In genomic region chr17:12204246-12204645, GRCm38 (mm10) we compare ENCODE assay signal across 10 mouse cellular contexts.
DNase-seq lines count a peak whose midpoint lies in the region; ATAC-seq and TF ChIP-seq lines count a peak whose summit lies in the region.
"Had no signal": no experiment of that assay in that cellular context is flagged by ENCODE, and none has a peak within 500 bp of the region (broad histone marks: within the 10 kb centered on the region; RNA-seq: fewer than 3 reads in every experiment).

No protein-coding gene starts in this region.

- no peak for TF ChIP-seq POLR2A in ES-Bruce4 (IDR thresholded peaks at IDR 0.05; ENCODE audit: insufficient read depth, low read length)

- no peak overlapping the region for H3K9ac ChIP-seq in hindbrain, embryonic 12.5 days
- H3K9ac ChIP-seq in hindbrain, postnatal 0 days (replicated peaks; ENCODE audit: low read length): no peak overlapping the region
- H3K9ac ChIP-seq in ES-Bruce4 (ENCODE audit: low read depth, poor library complexity, severe bottlenecking): no peak overlapping the region
- H3K9ac ChIP-seq in liver, embryonic 12.5 days: peak overlapping the region; percentile 84

- no peak for TF ChIP-seq CTCF in hindbrain, postnatal 0 days (IDR thresholded peaks at IDR 0.05; ENCODE audit: low read depth)
- no peak for TF ChIP-seq CTCF in ES-Bruce4 (IDR thresholded peaks at IDR 0.05; ENCODE audit: low read depth, low read length)

- no peak for ATAC-seq in hindbrain, embryonic 12.5 days (ENCODE audit: low FRiP score)
- no peak for ATAC-seq in hindbrain, postnatal 0 days
- no peak for ATAC-seq in liver, embryonic 12.5 days

- DNase-seq in hindbrain, postnatal 0 days (ENCODE audit: low spot score): no peak
- peak; percentile 66 for DNase-seq in c-Kit-negative CD71-positive TER-119-positive erythroid progenitor cells, embryonic 14.5 days (ENCODE audit: low read depth, low spot score)
- DNase-seq in urinary bladder, postnatal 4 days (ENCODE audit: low spot score in 2 of 2): no peak
- DNase-seq in ovary, postnatal 14 days (ENCODE audit: low spot score): no peak
- DNase-seq: adrenal gland, postnatal 10 days; kidney, adult 9 months had no signal

- TF ChIP-seq EP300 in ES-Bruce4 (IDR thresholded peaks at IDR 0.05; ENCODE audit: insufficient read depth, low read depth, low read length): no peak

- no peaks in the 10 kb centered on the region for H3K9me3 ChIP-seq in hindbrain, embryonic 12.5 days (replicated peaks)
- no peaks in the 10 kb centered on the region for H3K9me3 ChIP-seq in hindbrain, postnatal 0 days (ENCODE audit: low read length)
- H3K9me3 ChIP-seq in ES-Bruce4 (replicated peaks; ENCODE audit: control insufficient read depth, insufficient read depth, low read length, poor library complexity, severe bottlenecking): no peaks in the 10 kb centered on the region
- H3K9me3 ChIP-seq in liver, embryonic 12.5 days (replicated peaks): no peaks in the 10 kb centered on the region

- peaks cover 51% of the 10 kb centered on the region for H3K4me1 ChIP-seq in hindbrain, embryonic 12.5 days
- peaks cover 33% of the 10 kb centered on the region for H3K4me1 ChIP-seq in hindbrain, postnatal 0 days (ENCODE audit: insufficient read depth, low read length)
- H3K4me1 ChIP-seq in ES-Bruce4 (ENCODE audit: control insufficient read depth, insufficient read depth, low read length): peaks cover 28% of the 10 kb centered on the region
- H3K4me1 ChIP-seq in liver, embryonic 12.5 days: peaks cover 100% of the 10 kb centered on the region

- 0 out of 2 replicates have a peak, but pooled peaks cover 3% of the 10 kb centered on the region for H3K36me3 ChIP-seq in hindbrain, embryonic 12.5 days
- H3K36me3 ChIP-seq in hindbrain, postnatal 0 days (ENCODE audit: insufficient read depth, low read length): no peaks in the 10 kb centered on the region
- no peaks in the 10 kb centered on the region for H3K36me3 ChIP-seq in ES-Bruce4 (ENCODE audit: control insufficient read depth, insufficient read depth, low read length, poor library complexity, severe bottlenecking)
- peaks cover 49% of the 10 kb centered on the region for H3K36me3 ChIP-seq in liver, embryonic 12.5 days

- H3K27me3 ChIP-seq in hindbrain, embryonic 12.5 days: no peaks in the 10 kb centered on the region
- H3K27me3 ChIP-seq in hindbrain, postnatal 0 days (ENCODE audit: insufficient read depth, low read length): no peaks in the 10 kb centered on the region
- no peaks in the 10 kb centered on the region for H3K27me3 ChIP-seq in ES-Bruce4 (ENCODE audit: control insufficient read depth, insufficient read depth, low read length, poor library complexity, severe bottlenecking)
- H3K27me3 ChIP-seq in liver, embryonic 12.5 days (replicated peaks): no peaks in the 10 kb centered on the region

- H3K27ac ChIP-seq in hindbrain, embryonic 12.5 days: peak overlapping the region; percentile 48; the same call in 1 of the 2 replicates
- no peak overlapping the region for H3K27ac ChIP-seq in hindbrain, postnatal 0 days
- H3K27ac ChIP-seq in ES-Bruce4 (ENCODE audit: insufficient read depth, low read length): peak overlapping the region; percentile 69
- peak overlapping the region; percentile 100 for H3K27ac ChIP-seq in liver, embryonic 12.5 days
- H3K27ac ChIP-seq: heart, adult 2 months had no signal

- 69% methylated on average over 3 of the region's 3 CpGs for WGBS in hindbrain, embryonic 12.5 days
- 78% methylated on average over 3 of the region's 3 CpGs for WGBS in hindbrain, postnatal 0 days
- 33% methylated on average over 3 of the region's 3 CpGs for WGBS in liver, embryonic 12.5 days (ENCODE audit: insufficient replicate concordance)

- H3K4me2 ChIP-seq in hindbrain, embryonic 12.5 days (replicated peaks): no peak overlapping the region
- H3K4me2 ChIP-seq in hindbrain, postnatal 0 days (ENCODE audit: low read depth, low read length): no peak overlapping the region
- H3K4me2 ChIP-seq in liver, embryonic 12.5 days: peak overlapping the region; percentile 69

- no peak overlapping the region for H3K4me3 ChIP-seq in hindbrain, embryonic 12.5 days
- H3K4me3 ChIP-seq in hindbrain, postnatal 0 days (ENCODE audit: low read length): no peak overlapping the region
- no peak overlapping the region for H3K4me3 ChIP-seq in ES-Bruce4 (ENCODE audit: low read depth, low read length)
- H3K4me3 ChIP-seq in liver, embryonic 12.5 days: 0 out of 2 replicates have a peak overlapping the region, but pooled peaks have one; percentile 7
- H3K4me3 ChIP-seq: heart, adult 2 months had no signal
